In genomic region chr2:127831401-127832102, GRCm38 (mm10) we compare ENCODE assay signal across 8 mouse cellular contexts. TPM values are rescaled to one million over a fixed set of nuclear protein-coding genes. Genes with fewer than 3 reads are reported as not detected.
DNase-seq lines count a peak whose midpoint lies in the region; ATAC-seq and TF ChIP-seq lines count a peak whose summit lies in the region.

Gene Bub1, minus strand, starts transcription at chr2:127831865.

- peak; percentile 0; the same call in 1 of the 2 replicates for TF ChIP-seq CTCF in bone marrow, adult 2 months (IDR thresholded peaks at IDR 0.05; ENCODE audit: control insufficient read depth, insufficient read depth, low read length)

- peaks cover 4% of the 10 kb centered on the region; the same call in 1 of the 2 replicates for H3K27me3 ChIP-seq in embryonic facial prominence, embryonic 15.5 days
- no peaks in the 10 kb centered on the region; the same call in 1 of the 2 replicates for H3K27me3 ChIP-seq in heart, embryonic 10.5 days (ENCODE audit: insufficient read depth, poor library complexity, severe bottlenecking)
- peaks cover 10% of the 10 kb centered on the region; the same call in 1 of the 2 replicates for H3K27me3 ChIP-seq in kidney, embryonic 15.5 days

- H3K27ac ChIP-seq in bone marrow, adult 2 months (ENCODE audit: control insufficient read depth, insufficient read depth, low read depth, low read length, poor library complexity): peak within 1 kb of the TSS; percentile 53
- 0 out of 2 replicates have a peak within 1 kb of the TSS, but pooled peaks have one; percentile 34 for H3K27ac ChIP-seq in embryonic facial prominence, embryonic 15.5 days (replicated peaks)
- H3K27ac ChIP-seq in heart, embryonic 10.5 days: peak within 1 kb of the TSS; percentile 84
- H3K27ac ChIP-seq in kidney, embryonic 15.5 days: no peak within 1 kb of the TSS

- H3K4me2 ChIP-seq in embryonic facial prominence, embryonic 15.5 days (replicated peaks): peak within 1 kb of the TSS; percentile 84
- peak within 1 kb of the TSS; percentile 67 for H3K4me2 ChIP-seq in kidney, embryonic 15.5 days

- no peaks in the 10 kb centered on the region for H3K36me3 ChIP-seq in embryonic facial prominence, embryonic 15.5 days
- peaks cover 7% of the 10 kb centered on the region for H3K36me3 ChIP-seq in heart, embryonic 10.5 days
- H3K36me3 ChIP-seq in kidney, embryonic 15.5 days: peaks cover 10% of the 10 kb centered on the region

- ATAC-seq in embryonic facial prominence, embryonic 15.5 days (ENCODE audit: insufficient number of reproducible peaks, low FRiP score, low TSS enrichment, low read depth): peak; percentile 93
- ATAC-seq in kidney, embryonic 15.5 days (replicated peaks; ENCODE audit: low FRiP score): peak; percentile 99
- peak; percentile 96 for ATAC-seq in monocyte, adult 5-6 weeks (replicated peaks; ENCODE audit: insufficient number of reproducible peaks, low FRiP score, low TSS enrichment, poor library complexity, severe bottlenecking)

- H3K9ac ChIP-seq in embryonic facial prominence, embryonic 15.5 days: peak within 1 kb of the TSS; percentile 39
- peak within 1 kb of the TSS; percentile 53 for H3K9ac ChIP-seq in kidney, embryonic 15.5 days

- under 1% methylated on average over 56 of the region's 56 CpGs for WGBS in bone marrow, adult 2 months
- WGBS in embryonic facial prominence, embryonic 15.5 days: under 1% methylated on average over 56 of the region's 56 CpGs
- under 1% methylated on average over 56 of the region's 56 CpGs for WGBS in heart, embryonic 10.5 days
- under 1% methylated on average over 56 of the region's 56 CpGs for WGBS in kidney, embryonic 15.5 days

- peak within 1 kb of the TSS; percentile 96 for H3K4me3 ChIP-seq in bone marrow, adult 2 months (replicated peaks; ENCODE audit: control insufficient read depth, low read depth, low read length)
- peak within 1 kb of the TSS; percentile 77 for H3K4me3 ChIP-seq in embryonic facial prominence, embryonic 15.5 days (replicated peaks)
- H3K4me3 ChIP-seq in heart, embryonic 10.5 days: peak within 1 kb of the TSS; percentile 77
- H3K4me3 ChIP-seq in kidney, embryonic 15.5 days (replicated peaks): peak within 1 kb of the TSS; percentile 74

- no peaks in the 10 kb centered on the region for H3K9me3 ChIP-seq in embryonic facial prominence, embryonic 15.5 days (replicated peaks)
- H3K9me3 ChIP-seq in heart, embryonic 10.5 days: no peaks in the 10 kb centered on the region
- H3K9me3 ChIP-seq in kidney, embryonic 15.5 days (replicated peaks): no peaks in the 10 kb centered on the region

- DNase-seq in 416B (ENCODE audit: low read depth): peak; percentile 92
- peak; percentile 97 for DNase-seq in heart, embryonic 10.5 days (ENCODE audit: low spot score)
- peak; percentile 96 for DNase-seq in liver
- peak; percentile 94 to 98 for DNase-seq in spleen, postnatal 4 days (ENCODE audit: low spot score in 2 of 2)

- no peaks in the 10 kb centered on the region; the same call in 1 of the 2 replicates for H3K4me1 ChIP-seq in bone marrow, adult 2 months (ENCODE audit: control insufficient read depth, insufficient read depth, low read length)
- H3K4me1 ChIP-seq in embryonic facial prominence, embryonic 15.5 days: peaks cover 8% of the 10 kb centered on the region; the same call in 1 of the 2 replicates
- peaks cover 8% of the 10 kb centered on the region; the same call in 1 of the 2 replicates for H3K4me1 ChIP-seq in heart, embryonic 10.5 days
- peaks cover 13% of the 10 kb centered on the region for H3K4me1 ChIP-seq in kidney, embryonic 15.5 days

- TF ChIP-seq POLR2A in bone marrow, adult 2 months (IDR thresholded peaks at IDR 0.05; ENCODE audit: borderline replicate concordance, control insufficient read depth, low read depth, low read length): peak; percentile 29; the same call in 1 of the 2 replicates

RNA-seq across cellular contexts. Expression of gene Bub1, which starts in this region (rescaled TPM):
- polyA plus RNA-seq in bone marrow, adult 2 months (2011; ENCODE audit: insufficient read depth, insufficient read length, low replicate concordance, missing spikeins): 24.0 and 28.2 TPM in 2 replicates
- polyA plus RNA-seq in embryonic facial prominence, embryonic 15.5 days (2015; fragmentation: Nextera tagmentation; extraction: Ambion mirVana): 32.2 and 32.6 TPM in 2 replicates
- 61.8 and 71.3 TPM in 2 replicates for polyA plus RNA-seq in heart, embryonic 10.5 days (2016; fragmentation: Nextera tagmentation; extraction: Ambion mirVana)
- 61.6 and 65.2 TPM in 2 replicates for polyA plus RNA-seq in kidney, embryonic 15.5 days (2015; fragmentation: Nextera tagmentation; extraction: Ambion mirVana)
- total RNA-seq in monocyte, adult 5-6 weeks (2017): 0.32 to 2.3 TPM (median 0.68 TPM) in 3 replicates
